9 mouse cellular contexts compared by ENCODE assay signal in genomic region chr5:120127641-120128040, GRCm38 (mm10). TPM values are rescaled to one million over a fixed set of nuclear protein-coding genes. Genes with fewer than 3 reads are reported as not detected.
DNase-seq lines count a peak whose midpoint lies in the region; ATAC-seq and TF ChIP-seq lines count a peak whose summit lies in the region.
"Had no signal": no experiment of that assay in that cellular context is flagged by ENCODE, and none has a peak within 500 bp of the region (broad histone marks: within the 10 kb centered on the region; RNA-seq: fewer than 3 reads in every experiment).

No protein-coding gene starts in this region.

- no peaks in the 10 kb centered on the region for H3K27me3 ChIP-seq in cerebellum, adult 2 months (ENCODE audit: control insufficient read depth, insufficient read depth, low read length)
- no peaks in the 10 kb centered on the region for H3K27me3 ChIP-seq in liver, postnatal 0 days (ENCODE audit: insufficient read depth, low read length)
- H3K27me3 ChIP-seq: hindbrain, embryonic 15.5 days had no signal

- no peak overlapping the region for H3K9ac ChIP-seq in liver, postnatal 0 days (replicated peaks)
- H3K9ac ChIP-seq: hindbrain, embryonic 15.5 days had no signal

- no peak overlapping the region for H3K4me3 ChIP-seq in cerebellum, adult 2 months (replicated peaks; ENCODE audit: insufficient read depth, low read depth, low read length)
- no peak overlapping the region for H3K4me3 ChIP-seq in layer of hippocampus, adult 2 months
- H3K4me3 ChIP-seq in liver, postnatal 0 days (ENCODE audit: low read depth, low read length) = no peak overlapping the region
- H3K4me3 ChIP-seq: hindbrain, embryonic 15.5 days had no signal

- H3K27ac ChIP-seq in cerebellum, adult 2 months (ENCODE audit: insufficient read depth, low read length) = no peak overlapping the region
- no peak overlapping the region for H3K27ac ChIP-seq in layer of hippocampus, adult 2 months
- no peak overlapping the region for H3K27ac ChIP-seq in liver, postnatal 0 days (ENCODE audit: low read depth)
- H3K27ac ChIP-seq: hindbrain, embryonic 15.5 days had no signal

- no peak overlapping the region for H3K4me2 ChIP-seq in liver, postnatal 0 days (ENCODE audit: low read depth, low read length)
- H3K4me2 ChIP-seq: hindbrain, embryonic 15.5 days had no signal

- peaks cover 50% of the 10 kb centered on the region for H3K36me3 ChIP-seq in liver, postnatal 0 days (replicated peaks; ENCODE audit: insufficient read depth, low read length)

- no peak for TF ChIP-seq POLR2A in cerebellum, adult 2 months (IDR thresholded peaks at IDR 0.05; ENCODE audit: borderline replicate concordance, insufficient read depth, low read length)

- no peak for ATAC-seq in liver, postnatal 0 days

- peak; percentile 82 for TF ChIP-seq CTCF in cerebellum, adult 2 months (IDR thresholded peaks at IDR 0.05; ENCODE audit: borderline replicate concordance, insufficient read depth, low read depth, low read length)
- TF ChIP-seq CTCF in layer of hippocampus, adult 2 months (conservative IDR thresholded peaks at IDR 0.05) = peak; percentile 79
- TF ChIP-seq CTCF in liver, postnatal 0 days (IDR thresholded peaks at IDR 0.05; ENCODE audit: low read depth) = peak; percentile 86

- H3K4me1 ChIP-seq in cerebellum, adult 2 months (ENCODE audit: control insufficient read depth, insufficient read depth, low read length) = 0 out of 2 replicates have a peak, but pooled peaks cover 4% of the 10 kb centered on the region
- H3K4me1 ChIP-seq in liver, postnatal 0 days (ENCODE audit: insufficient read depth) = peaks cover 3% of the 10 kb centered on the region; the same call in 1 of the 2 replicates
- H3K4me1 ChIP-seq: hindbrain, embryonic 15.5 days had no signal

- DNase-seq in cerebellum, adult 2 months = peak in 1 of 2 experiments; percentile 30
- DNase-seq in cerebellum, adult 11 months = no peak
- peak in 1 of 2 experiments; percentile 32 for DNase-seq in layer of hippocampus, adult 2 months (ENCODE audit: low spot score in 2 of 2)
- no peak for DNase-seq in layer of hippocampus, adult 9-10 months (ENCODE audit: low spot score)
- peak; percentile 54 for DNase-seq in ES-CJ7 (ENCODE audit: low read depth, low spot score)
- peak; percentile 53 for DNase-seq in liver, postnatal 0 days
- no peak for DNase-seq in adipocyte (ENCODE audit: low spot score)
- no peak for DNase-seq in c-Kit-positive CD71-positive TER-119-positive erythroid progenitor cells, embryonic 14.5 days (ENCODE audit: low spot score)

- no peaks in the 10 kb centered on the region for H3K9me3 ChIP-seq in liver, postnatal 0 days (ENCODE audit: low read length)
- H3K9me3 ChIP-seq: hindbrain, embryonic 15.5 days had no signal

- WGBS in cerebellum, adult 2 months = 50% methylated on average over 10 of the region's 10 CpGs
- WGBS in liver, postnatal 0 days (ENCODE audit: insufficient replicate concordance) = 57% methylated on average over 10 of the region's 10 CpGs

- TF ChIP-seq EP300 in liver, postnatal 0 days (IDR thresholded peaks at IDR 0.05; ENCODE audit: low read depth) = no peak

RNA-seq across cellular contexts. Expression of gene Rbm19, which starts 11.4 kb away (rescaled TPM):
- 13.8 and 15.3 TPM in 2 replicates for polyA plus RNA-seq in cerebellum, adult 2 months (2012; rRNA removed)
- 10 to 100 TPM; 18.9 to 23.3 TPM for total RNA-seq in layer of hippocampus, adult 2 months (2021)
- polyA plus RNA-seq in liver, postnatal 0 days (2015; fragmentation: Nextera tagmentation; extraction: Ambion mirVana) = 6.8 and 6.9 TPM in 2 replicates

Comparison
In these comparisons a context has a peak if more than half of its experiments do, and no peak if none do; other contexts are left out.
1. DNase-seq: peak in ES-CJ7 (single experiment) and liver, postnatal 0 days (single experiment); none in cerebellum, adult 11 months (single experiment), layer of hippocampus, adult 9-10 months (single experiment), adipocyte (single experiment) and c-Kit-positive CD71-positive TER-119-positive erythroid progenitor cells, embryonic 14.5 days (single experiment).
2. Peak in every context shown above with its lines, with median percentiles within 50 percentile points of each other: CTCF ChIP-seq.